Mouse (Mus musculus) activated CD4-positive, CD25-positive, alpha-beta regulatory T cell, adult 4 months (primary cell): ENCODE data around the gene Rbm5. TPM values are rescaled to one million over a fixed set of nuclear protein-coding genes. Genes with fewer than 3 reads are reported as not detected.
A peak's percentile ranks its signal among the peaks of the same experiment; 100 is the strongest.

Experiments used
- ATAC-seq: one replicate; pipeline ENCODE4 v1.8.0; 2017
- polyA plus RNA-seq, 2 experiments: library from polyadenylated mRNA; unstranded; fragments of 100-300 nt; shearing (Covaris generic); gene quantifications; one replicate each; pipeline ENCODE4 v1.2.1; 2017

The Rbm5 gene
- 100 to 1,000 TPM; 299 to 310 TPM for polyA plus RNA-seq

DNA sequence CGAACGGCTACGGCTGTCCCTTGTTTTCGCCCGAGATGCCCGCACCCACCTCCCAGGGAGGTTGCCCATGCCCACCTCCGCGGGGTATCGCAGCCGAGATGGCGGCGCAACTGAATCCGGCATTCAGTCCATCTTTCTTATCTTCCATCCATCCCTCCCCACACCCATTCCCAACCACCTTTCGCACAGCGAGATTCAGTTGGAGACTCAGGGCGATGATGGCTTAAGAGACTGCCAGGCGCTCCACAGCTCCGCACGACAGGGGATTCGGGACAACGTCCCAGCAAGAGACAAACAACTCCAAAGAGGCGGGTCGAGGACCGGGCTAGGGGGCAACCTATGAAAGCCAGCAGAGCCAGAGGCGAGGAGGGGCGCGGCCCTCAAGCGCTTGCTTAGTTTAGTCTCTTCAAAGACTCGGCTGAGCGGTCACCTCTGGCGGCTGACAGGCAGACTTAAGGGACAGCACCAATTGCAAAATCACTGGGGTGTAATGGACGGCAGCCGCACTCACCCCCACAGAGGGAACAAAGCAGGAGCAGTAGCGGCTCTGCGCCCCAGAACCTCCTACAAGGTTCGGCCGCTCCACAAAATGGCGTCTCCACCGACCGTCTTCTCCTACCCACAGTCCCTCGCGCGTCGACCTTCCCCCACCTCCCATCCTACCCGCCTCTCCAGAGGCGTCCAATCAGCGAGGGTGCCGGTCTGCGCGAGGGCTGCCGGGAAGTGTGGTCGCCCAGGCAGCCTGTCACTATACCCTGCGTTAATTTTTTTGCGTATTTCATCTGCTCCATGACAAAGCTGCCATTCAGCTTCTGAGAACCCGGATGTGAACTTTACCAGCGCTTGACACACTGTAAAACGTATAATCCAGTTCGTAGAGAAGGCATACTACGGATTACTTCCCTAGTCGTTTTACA lies at the start of gene Rbm5:
Gene Rbm5, minus strand, starts transcription at position 623 of the 917 bp plus-strand sequence.
- peak; percentile 100 for ATAC-seq

DNA sequence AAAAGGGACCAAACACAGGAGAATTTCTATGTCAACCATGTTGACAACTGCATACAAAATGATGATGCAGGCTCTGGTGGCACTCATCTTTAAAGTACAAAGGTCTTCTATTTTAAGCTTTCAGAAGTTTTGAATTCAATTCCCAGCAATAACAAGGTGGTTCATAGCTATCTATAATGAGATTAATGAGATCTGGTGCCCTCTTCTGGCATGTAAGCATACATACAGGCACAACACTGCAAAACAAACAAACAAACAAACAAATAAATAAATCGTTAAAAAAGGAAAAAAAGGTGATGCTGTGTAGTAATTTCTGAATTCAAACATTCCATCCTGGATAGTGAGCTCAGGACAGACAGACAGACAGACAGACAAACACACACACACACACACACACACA lies 41.3 kb upstream of the Rbm5 start:
- no peak for ATAC-seq

GRCm38 (mm10) chr9:107810985-107811384 lies 40.2 kb upstream of the Rbm5 start:
- no peak for ATAC-seq

DNA sequence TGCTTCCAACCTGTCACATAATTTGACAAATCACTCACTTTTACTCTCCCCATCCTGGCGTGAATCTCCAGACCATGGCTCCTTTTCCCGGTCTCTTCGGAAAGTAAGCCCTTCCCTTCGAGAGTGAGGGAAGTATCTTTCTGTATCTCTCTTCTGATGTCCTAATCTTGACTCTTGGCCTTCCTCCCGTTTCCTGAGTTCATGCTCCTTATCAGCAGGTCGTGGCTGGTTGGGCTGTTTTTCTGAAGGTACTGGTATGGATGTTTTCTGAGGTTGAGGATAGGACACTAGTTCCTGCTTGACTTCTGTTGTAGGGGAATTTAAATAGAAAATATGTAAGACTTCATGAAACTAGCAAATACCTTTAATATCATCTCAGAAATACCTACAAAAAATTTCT lies 20.9 kb upstream of the Rbm5 start:
- no peak for ATAC-seq

DNA sequence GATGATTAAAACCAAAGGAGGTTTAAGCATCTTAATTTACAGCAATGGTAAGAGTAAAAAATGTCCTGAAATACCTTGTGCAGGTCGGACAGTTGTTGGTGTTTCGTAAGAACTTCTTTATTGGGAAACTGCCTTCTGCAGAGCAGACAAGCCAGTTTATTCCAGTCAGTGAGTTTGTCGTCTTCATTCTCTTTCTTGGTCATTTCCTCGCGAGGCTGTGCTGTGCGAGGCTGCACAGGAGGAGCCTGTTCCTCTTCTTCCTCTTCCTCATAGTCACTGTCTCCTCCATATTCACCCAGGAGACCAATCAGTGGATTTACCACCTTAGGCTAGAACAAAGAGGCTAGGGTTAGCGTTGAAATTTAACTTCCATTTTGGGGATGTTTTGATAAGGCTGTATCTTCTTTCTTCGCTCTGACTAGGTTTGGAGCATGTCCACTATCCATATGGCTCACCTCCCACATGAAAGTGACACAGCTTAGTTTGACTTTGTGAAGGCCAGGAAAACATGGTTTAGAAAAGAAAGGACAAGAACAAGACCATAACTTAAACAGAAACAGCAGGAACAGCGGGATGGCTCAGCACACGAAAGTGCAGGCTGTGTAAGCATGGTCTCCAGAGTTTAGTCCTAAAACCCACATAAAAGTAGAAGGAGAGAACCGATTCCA lies 11.9 kb upstream of the Rbm5 start:
- no peak for ATAC-seq

GRCm38 (mm10) chr9:107776809-107777208 lies 6.0 kb upstream of the Rbm5 start:
- no peak for ATAC-seq

- no peak for ATAC-seq
These were observed 3.6 kb upstream of the Rbm5 start for GRCm38 (mm10) chr9:107774411-107774810.

DNA sequence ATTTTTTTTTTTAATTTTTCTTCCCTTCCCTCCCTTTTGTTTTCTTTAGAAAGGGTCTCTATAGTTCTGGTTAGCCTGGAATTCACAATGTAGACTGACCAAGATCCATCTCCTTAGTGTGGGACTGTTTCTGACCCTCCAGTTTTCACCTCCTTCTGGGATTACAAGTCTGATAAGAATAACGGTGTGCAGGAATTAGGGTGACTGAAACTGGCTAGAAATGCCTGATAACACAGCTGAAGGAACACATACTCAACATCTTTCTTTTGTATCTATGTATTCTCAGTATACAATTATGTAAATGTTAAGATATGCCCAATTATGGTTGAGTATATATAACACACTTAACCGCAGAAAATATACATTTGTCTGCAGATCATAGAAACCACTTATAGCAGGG lies 986 bp upstream of the Rbm5 start:
- ATAC-seq = no peak

DNA sequence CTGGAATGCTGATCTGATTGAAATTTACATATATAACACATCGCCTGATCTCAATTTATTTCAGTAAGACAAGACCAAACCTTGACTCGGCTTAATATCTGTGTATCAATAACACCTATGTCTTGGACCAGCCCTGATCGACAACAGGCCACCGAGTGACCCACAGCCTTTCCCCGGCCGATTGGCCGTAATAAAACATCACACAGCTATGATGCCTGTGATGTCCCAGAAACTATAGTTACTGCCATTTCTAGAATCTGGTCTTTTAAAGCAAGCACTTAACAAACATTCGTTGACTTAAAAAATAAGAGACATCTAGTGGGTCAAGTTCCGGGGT lies 791 bp downstream of the Rbm5 start:
- no peak for ATAC-seq

- no peak for ATAC-seq
These were observed 1.3 kb downstream of the Rbm5 start for GRCm38 (mm10) chr9:107769445-107770000.

GRCm38 (mm10) chr9:107768851-107769250 lies 1.9 kb downstream of the Rbm5 start:
- ATAC-seq = no peak

- no peak for ATAC-seq
These were observed 11.2 kb downstream of the Rbm5 start for GRCm38 (mm10) chr9:107759593-107759992.

- no peak for ATAC-seq
These were observed 20.4 kb downstream of the Rbm5 start for GRCm38 (mm10) chr9:107750378-107750777.

DNA sequence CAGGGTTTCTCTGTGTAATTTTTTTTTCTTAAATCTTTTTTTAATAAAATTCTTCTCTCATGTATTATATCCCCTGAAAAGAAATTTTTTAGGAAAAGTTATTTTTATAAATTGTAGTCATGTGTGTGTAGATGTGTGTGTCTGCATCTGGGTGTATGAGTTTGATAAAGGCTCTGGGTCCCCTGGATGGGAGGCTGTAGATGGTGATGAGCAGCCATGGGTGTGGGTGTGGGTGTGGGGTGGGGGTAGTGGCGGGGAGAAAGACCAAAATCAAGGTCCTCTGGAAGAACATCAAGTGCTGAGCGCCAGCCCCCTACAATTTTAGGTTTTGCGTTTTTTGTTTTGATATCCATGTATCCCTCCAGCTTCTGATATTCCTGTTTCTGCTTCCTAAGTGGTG lies 22.7 kb downstream of the Rbm5 start:
- no peak for ATAC-seq

- no peak for ATAC-seq
These were observed 23.5 kb downstream of the Rbm5 start for GRCm38 (mm10) chr9:107747310-107747709.

DNA sequence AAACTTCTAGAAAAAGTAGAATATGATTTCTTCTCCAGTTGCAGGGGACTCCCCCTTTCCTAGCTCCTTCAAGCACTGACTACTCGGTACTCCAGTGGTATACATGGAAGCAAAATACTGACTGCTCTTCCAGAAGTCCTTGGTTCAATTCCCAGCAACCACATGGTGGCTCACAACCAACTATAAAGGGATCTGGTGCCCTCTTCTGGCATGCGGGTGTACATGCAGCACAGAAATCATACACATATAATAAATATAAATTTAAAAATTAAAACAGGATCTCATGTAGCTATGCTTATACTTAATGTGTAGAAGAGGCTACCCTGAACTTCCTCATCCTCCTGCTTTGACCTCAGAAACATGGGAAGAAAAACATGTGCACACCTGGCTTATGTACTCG lies 24.1 kb downstream of the Rbm5 start:
- no peak for ATAC-seq

- ATAC-seq = no peak
These were observed 26.7 kb downstream of the Rbm5 start for GRCm38 (mm10) chr9:107744061-107744460.

- ATAC-seq = no peak
These were observed 32.0 kb downstream of the Rbm5 start for GRCm38 (mm10) chr9:107738841-107739202.

DNA sequence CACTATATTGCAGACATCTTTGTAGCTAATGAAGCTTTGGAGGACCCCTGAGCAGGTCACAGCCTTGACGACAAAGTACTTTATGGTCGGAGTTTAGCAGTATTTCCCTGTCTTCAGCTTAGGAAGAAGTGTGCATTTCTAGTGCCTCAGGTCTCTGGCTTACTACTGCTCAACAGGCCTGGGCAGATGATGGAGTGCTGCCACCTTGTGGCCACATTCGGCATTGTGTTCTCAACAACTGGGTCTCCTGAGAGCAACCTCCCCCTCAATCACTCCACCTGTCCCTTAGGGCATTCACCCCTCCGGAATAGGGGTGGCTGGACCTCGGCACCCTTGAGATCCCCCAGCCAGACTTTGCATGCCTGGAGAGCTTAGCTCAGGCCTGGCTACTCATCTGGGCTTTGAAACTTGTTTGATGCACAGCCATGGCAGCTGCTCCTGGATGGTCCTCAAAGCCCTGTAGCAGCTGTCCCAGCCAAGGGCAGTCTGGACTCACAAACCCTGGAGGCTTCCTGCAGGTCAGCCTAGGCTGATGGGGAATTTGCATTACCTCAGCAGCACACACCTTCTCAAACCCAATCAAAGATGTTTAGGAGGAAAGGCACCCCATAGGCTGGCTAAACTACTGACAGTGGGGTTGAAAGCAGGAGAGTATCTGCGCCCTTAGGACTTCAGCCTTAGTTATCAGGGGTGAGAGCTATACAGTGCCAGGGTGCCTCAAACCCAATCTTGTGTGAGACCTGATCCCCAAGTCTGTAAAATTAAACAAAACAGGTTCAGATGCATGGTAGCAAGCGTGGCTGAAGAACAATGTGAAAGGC lies 32.6 kb downstream of the Rbm5 start:
- ATAC-seq = peak; percentile 50

DNA sequence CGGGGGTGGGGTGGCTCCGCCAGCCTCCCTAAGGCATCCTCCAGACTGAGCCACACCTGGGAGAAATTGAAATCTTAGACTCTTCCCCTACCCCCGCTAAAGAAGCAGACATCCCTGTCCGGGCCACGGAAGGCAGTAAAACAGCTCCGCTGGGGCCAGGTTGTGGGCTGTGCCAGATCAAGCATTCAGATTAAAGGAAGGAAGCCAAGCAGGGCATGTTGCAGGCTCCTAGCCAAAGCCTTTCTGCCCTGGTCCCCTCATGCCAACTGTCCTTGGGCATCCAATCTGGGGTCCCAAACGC lies 34.7 kb downstream of the Rbm5 start:
- no peak for ATAC-seq

DNA sequence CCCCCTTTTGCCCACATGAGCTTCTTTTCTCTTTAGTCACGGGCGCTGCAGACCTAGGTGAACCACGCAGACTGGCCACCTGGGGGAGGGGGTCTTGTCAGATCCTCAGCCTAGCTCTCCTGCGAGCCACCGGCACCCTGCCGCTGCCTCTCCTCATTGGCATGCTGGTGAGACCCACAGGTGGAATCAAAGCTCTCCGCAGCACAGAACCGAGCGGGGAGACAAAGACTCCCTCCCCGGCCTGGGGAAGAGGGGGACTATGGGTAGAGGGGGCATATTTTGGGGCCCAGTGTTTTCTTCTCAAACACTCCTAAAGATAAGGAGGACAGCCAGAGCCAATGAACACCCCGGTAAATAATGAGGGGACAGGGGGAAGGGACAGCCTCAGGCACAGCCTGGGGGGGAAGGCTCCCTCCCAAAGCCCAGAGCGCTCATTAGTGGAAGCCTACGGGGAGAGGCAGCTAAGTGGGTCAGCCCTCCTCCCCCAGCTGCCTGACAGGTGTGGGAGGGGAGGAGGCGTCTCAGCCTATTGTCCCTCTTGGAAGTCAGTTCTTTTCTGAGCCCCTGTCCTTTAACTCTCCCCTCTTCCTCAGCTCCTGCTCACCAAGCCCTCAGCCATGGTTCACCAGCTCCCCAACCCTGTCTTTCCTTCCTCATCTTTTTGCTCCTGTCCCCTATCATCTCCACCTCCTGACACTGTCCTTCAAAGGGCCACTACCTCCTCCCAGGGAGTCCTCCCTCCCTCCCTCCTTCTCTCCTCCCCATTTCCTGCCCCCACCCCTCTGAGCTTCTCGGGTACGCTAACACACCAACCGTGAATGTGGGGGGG lies 35.2 kb downstream of the Rbm5 start:
- no peak for ATAC-seq

GRCm38 (mm10) chr9:107734567-107734971 lies 36.2 kb downstream of the Rbm5 start:
- no peak for ATAC-seq
